Mouse (Mus musculus) adrenal gland, postnatal 10 days (tissue): ENCODE results near the gene Bms1. TPM values are rescaled to one million over a fixed set of nuclear protein-coding genes. Genes with fewer than 3 reads are reported as not detected.

ENCODE experiments used
- DNase-seq: peaks from one replicate; pipeline ENCODE4 v3.0.0; 2021; ENCODE audit warnings: mixed read lengths
- microRNA-seq: library from miRNA; unstranded; fragments of <30 nt; microRNA quantifications from one replicate; pipeline ENCODE4 v1.2.0, GENCODE M21; 2021
- total RNA-seq, 2 experiments: library from RNA; stranded (reverse); gene quantifications; 2 replicates each; pipeline ENCODE4 v1.2.3; 2021

Gene Bms1
- total RNA-seq, 2 experiments from 2014 or later = 29.4 to 31.9 TPM

DNA sequence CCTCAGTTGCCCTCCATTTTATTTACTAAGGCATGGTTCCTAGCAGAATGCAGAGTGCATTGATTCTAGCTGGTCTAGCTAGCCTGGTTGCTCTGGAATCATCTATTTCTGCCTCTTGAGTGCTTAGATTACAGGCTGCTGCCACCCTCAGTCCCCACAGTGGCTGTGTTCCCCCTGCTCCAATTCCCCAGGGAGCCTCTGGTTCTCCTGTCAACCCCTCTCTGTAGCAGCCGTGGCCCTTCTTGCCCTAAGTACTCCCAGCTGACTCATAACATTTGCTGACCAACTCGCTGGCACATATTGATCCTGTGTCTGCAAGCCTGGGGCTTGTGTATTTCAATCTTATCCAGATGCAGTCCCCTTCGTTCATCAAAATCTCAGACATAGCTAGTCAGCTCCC, 53.1 kb downstream of the Bms1 start:
- DNase-seq = no peak

DNA sequence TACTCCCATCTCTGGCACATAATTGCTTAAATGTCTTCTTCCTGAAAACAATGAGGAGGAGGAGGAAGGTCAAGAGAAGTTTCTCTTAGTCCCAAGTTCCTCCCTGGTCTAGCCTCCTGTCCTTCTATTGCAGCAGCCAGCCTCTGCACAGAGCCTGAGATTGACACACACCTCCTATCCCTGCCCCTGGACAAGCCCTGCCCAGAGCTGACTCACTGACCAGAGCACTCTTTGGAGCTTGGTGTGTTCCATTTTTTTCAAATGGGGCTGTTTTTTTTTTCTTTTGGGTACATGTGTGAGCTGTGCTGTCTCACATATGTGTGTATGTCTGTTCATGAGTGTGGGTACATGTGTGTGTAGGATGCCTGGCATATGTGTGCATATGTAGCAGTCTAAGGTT, 53.5 kb downstream of the Bms1 start:
- no peak for DNase-seq

DNA sequence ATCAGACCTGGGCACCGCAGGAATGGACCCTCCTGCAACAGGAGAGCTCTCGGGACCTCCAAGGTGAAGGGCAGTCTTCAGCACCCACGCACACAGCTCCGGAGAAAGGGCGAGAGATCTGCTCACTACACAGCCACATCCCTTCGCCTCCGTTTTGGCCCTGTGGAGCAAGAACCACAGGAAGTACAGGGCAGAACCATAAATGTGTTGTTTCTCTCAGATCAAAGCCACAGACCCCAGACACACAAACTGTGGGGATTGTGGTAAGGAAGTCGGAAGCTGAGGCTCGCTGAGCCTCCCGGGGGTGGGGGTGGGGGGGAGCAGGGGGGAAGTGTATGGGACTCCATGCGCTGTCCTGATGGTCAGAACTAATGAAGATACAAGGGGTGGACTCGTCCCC, 68.9 kb downstream of the Bms1 start:
- DNase-seq = no peak

DNA sequence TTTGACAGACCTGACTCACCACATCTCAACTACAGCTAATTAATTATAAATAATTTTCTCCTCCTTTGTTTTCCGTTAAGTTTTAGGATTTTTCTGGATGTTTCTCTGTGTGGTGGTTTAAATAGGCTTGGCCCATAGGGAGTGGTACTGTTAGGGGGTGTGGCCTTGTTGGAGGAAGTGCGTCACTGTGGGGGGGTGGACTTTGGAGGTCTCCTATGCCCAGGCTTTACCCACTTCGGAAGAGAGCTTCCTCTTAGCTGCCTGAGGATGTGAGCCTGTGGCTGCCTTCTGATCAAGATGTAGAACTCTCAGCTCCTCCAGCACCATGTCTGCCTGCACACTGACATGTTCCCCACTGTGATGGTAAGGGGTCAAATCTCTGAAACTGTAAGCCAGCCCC, 71.1 kb downstream of the Bms1 start:
- no peak for DNase-seq

DNA sequence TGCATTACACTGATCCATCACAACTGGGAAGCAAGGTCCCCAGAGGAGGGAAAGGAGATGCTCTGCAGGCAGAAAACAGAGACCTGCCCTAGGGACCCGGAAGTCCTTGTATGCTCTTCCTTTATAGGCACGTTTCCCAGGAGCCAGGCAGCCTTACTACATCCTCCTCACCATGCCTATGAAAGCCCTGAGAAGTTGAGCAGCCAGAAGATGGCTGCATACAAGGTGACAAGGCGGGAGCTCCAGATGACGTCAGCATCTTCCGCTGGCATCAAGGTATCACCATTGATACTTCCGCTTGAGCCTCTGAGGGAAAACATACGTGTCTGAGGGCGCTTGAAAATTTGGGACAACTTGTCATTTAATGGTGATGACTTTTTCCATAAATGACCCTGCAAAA, 72.0 kb downstream of the Bms1 start:
- no peak for DNase-seq

DNA sequence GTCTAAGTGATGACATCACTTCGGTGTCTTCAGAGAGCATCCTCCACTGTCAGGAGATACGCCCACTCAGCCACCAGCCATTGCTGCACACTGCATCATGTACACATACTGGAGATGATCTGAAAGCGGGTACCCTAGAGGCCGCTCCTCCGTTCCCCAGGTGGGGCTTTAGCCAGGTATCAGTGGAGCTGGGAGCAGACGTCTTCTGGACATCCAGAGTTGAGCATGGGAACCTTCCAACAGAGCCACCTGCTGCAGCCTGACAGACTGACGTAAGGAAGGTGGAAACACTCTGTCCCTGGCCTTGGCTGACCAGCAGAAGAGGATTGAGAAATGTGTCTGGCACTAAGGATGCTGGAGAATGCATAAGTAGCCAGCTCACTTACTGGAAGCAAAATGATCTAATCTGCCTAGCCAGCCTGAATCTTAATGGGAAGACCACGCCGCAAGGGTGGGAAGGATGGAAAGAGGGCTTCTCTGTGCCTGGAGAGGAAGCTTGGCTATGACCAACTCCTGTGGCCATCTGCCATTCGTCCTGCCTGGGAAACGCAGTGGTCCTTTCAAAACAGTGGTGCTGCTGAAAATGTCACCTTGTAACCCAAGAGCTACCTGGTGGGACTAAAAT, 77.3 kb downstream of the Bms1 start:
- DNase-seq = no peak

DNA sequence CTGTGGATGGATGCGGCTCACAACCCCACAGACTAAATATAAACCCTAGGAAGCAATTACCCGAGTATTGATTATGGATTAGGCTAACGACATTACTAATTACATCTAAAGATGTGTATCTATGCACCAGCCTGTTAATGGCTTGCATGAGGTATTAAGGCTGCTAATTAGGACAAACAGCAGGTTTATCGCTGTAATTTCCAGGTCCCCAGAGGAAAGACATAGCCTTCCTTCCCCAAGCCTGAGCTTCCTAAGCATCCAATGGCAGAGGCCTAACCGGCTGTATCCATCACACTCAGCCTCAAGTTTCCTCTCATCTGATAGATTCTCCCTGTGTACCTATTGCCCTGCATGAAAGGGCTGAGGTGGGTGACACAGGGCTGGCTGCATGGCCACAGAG, 81.6 kb downstream of the Bms1 start:
- DNase-seq = no peak

DNA sequence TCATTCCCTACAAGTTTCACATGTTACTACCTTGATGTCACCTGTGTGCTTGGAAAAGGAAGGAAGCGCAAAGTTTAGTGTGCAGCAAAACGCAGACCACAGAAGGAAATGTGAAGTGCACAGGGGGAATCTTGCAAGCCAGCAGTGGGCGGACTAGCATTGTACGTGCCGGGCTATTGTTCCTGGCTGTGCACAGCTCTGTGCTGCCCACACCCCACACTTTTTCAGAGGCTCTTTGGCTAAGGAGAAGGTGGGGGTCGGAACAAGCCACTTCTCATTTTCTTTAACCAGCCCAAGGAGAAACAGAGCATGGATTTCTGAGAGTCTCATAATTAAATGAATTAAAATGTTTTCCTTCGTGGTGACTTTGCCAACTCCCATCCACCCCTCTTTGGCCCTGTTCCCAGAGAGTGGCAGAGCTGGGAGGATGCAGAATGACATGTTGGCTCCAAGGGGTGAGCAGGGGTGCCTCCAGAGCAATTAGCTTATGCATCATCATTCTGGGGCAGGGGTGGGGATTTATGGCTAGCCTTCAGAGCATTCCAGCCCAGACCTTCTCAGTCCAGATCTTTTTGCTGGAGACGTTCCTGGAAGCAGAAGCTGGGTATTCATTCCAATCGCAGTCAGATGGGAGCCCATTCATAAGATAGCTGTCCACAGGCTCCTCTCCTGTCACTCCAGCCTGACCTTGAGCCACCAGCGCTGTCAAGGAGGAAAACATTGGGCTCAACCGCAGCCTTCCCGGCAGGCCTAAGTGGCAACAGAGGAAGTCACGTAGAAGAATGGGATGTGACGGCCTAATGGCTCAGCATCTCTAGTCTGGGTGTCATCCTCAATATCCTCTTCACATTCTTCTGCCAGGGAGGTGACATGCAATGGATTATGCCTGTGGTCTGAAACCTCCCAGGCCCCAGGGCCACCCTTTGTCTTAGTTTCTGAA, 82.5 kb downstream of the Bms1 start:
- DNase-seq = peak; percentile 16

DNA sequence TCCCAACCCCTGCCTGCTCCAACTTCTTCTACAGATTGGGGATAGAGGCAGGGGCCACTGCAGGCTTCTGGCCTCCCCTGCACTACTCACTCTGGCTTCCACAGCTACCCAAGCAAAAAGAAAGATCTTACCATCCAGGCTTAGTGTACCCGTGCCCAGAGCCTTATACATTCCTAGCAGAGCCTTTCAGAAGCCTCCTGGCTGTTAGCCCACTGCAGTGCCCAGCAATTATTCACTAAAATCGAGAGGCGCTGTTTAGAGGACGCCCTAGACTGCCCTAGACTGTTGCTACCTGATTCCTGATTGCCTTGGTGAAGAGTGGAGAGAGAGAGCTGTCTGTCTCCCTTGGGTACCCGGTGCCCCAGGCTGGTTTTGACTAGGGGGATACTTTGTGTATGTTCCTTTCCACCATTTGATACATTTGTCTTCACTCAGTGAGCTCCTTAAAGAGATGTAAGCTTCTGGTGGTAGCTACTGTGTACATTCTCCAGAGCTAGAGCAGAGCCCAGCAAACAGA, 83.3 kb downstream of the Bms1 start:
- DNase-seq = no peak

DNA sequence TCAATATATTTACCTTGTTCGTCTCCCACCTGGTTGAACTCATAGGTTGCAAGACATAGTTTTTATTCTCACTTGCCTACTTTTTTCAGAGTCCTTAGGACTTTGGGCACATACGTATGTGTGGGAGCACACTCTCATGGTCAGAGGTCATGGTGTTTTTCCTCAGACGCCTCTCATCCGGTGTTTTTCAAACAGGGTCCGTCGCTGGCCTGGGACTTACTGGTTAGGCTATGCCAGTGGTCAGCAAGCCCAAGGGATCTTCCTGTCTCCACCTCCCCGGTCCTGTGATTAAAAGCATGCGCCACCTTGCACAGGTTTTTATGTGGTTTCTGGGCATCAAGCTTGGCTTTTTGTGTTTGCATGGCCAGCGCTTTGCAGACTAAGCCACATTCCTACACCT, 85.4 kb downstream of the Bms1 start:
- no peak for DNase-seq

Small RNA genes within 50 kb of the gene (microRNA-seq; reads per million reads assigned to microRNA genes)
- gene Gm25953 = not detected

Other genes starting within 250 kb of the Bms1 start
- gene Ret, start 221.8 kb downstream of the Bms1 start, total RNA-seq = 1 to 10 TPM; 6.7 to 9.5 TPM
- gene Zfp248, start 36.1 kb upstream of the Bms1 start, total RNA-seq = 1 to 10 TPM; 3.2 to 4.2 TPM
- 1 to 10 TPM; 6.1 to 7.9 TPM for gene Zfp9, start 59.8 kb upstream of the Bms1 start, total RNA-seq
- 1 to 10 TPM; 3.3 to 5.1 TPM for gene Ankrd26, start 142.8 kb upstream of the Bms1 start, total RNA-seq